Mouse (Mus musculus): ENCODE measurements around the gene Prdm16.

Prdm16 gene

DNA sequence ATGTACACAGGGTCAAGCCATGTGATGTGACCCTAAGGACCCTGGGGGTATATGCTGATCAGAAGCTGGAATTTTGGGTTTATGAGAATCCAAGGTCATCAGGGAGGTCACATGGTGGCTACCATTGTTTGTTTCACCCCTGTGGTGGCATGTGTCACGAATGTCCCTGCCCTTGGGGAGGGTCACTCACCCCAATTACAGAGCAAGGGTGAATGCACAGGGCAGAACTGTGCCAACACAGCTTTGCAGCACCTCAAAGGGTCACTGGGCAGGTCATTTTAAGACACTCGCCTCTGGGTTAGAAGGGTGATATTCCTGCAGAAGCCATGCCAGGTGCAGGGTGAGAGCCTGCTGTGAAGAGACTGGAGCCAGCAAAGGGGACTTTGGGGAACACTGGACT lies 206.9 kb downstream of the Prdm16 start:
- no peak for TF ChIP-seq GATA4 (IDR thresholded peaks at IDR 0.05; ENCODE audit: insufficient replicate concordance, low read length)

GRCm38 (mm10) chr4:154426901-154427300 lies 209.8 kb downstream of the Prdm16 start:
- no peak for TF ChIP-seq GATA4 (IDR thresholded peaks at IDR 0.05; ENCODE audit: insufficient replicate concordance, low read length)

DNA sequence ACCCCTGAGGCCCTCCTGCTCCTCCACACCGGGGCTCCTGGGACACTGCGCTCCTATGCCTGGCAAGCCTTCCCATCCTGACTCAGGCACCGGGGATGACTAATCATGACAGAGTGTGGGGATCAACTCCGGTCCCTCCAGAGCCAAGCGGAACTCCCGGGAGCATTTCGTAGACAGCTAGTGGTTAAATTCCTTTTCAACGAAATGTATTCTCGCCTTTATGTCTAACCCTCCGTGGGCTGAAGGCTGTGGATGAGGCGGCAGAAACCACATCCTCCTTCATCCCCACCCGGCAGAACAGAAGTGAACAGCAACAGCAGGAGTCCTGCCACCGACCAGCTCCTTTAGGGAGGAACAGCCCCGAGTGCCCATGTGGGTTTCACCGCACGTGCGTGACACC lies 211.4 kb downstream of the Prdm16 start:
- no peak for TF ChIP-seq GATA4 (IDR thresholded peaks at IDR 0.05; ENCODE audit: insufficient replicate concordance, low read length)

DNA sequence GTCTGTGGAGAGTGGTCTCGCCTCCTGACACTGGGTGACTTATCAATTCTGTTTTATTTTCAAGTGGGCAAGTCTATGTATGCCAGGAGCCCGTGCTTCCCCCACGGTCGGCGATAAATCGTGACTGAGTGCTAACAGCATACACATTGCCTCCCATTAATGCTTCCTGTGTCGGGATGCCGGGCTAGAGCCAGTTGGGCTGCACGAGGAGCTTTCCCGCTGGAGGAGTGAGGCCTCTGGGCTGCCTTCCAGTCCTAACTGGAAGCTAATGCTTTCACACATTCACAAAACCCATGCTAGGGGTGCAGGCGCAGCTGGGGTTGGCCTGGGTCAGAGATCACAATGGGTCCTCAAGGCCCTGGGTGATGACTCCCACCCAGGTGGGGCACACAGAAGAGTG lies 212.0 kb downstream of the Prdm16 start:
- no peak for TF ChIP-seq GATA4 (IDR thresholded peaks at IDR 0.05; ENCODE audit: insufficient replicate concordance, low read length)

GRCm38 (mm10) chr4:154422431-154422913 lies 214.2 kb downstream of the Prdm16 start:
- TF ChIP-seq GATA4 (IDR thresholded peaks at IDR 0.05; ENCODE audit: insufficient replicate concordance, low read length), result no peak

DNA sequence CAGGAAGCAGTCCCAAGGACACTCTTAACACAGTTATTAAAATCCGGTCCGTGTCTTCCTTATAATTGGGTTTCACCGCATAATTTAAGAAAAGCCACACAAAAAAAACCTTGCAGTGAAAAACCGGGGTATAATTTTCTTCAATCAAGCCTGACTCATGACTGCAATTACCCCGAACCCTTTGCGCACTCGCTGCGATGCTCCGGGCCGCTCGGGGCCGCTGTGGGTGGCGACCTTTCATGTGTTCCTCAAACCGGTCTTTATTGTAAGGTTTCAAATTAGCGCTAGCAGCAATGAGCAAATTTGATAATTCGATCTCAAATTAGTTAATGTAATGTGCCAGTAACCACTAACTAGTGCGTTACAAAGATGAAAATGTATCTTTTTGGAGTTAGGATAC lies 215.9 kb downstream of the Prdm16 start:
- no peak for TF ChIP-seq GATA4 (IDR thresholded peaks at IDR 0.05; ENCODE audit: insufficient replicate concordance, low read length)

DNA sequence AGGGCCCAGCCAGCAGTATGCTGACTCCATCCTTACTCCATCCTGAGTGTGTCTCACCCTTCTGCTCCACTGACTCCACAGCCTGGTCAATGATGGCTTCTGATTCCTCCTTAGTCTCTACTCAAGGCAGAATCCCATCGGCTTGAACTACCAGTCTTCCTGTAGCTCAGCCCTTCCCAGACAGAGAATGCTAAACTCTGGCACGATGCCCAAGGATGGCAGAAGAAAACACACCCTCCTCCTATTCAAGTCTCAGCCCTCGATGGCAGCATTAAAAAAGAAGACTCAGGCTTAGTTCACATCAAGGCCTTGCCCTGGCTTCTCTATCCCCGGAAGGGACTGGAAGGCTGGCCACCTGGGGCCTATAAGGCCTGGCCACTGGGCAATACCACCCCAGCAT lies 216.9 kb downstream of the Prdm16 start:
- TF ChIP-seq GATA4 (IDR thresholded peaks at IDR 0.05; ENCODE audit: insufficient replicate concordance, low read length), result no peak

DNA sequence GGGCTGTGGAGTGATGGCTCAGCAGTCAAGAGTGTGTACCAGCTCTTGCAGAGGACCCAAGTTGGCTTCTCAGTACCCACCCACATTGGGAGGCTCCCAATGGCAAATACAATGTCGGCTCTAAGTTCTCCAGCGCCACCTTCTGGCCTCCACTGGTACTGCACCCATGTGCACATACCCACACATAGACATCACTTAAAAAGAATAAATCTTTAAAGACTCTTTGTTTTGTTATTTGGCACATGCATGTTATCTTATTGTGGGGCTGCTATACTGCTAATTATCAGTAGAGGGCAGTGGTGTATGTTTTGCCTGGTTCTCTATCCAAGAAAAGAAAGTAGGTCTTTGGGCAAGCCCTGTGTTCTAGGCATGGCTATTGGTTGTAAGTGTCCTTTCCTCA lies 217.7 kb downstream of the Prdm16 start:
- TF ChIP-seq GATA4 (IDR thresholded peaks at IDR 0.05; ENCODE audit: insufficient replicate concordance, low read length), result no peak

DNA sequence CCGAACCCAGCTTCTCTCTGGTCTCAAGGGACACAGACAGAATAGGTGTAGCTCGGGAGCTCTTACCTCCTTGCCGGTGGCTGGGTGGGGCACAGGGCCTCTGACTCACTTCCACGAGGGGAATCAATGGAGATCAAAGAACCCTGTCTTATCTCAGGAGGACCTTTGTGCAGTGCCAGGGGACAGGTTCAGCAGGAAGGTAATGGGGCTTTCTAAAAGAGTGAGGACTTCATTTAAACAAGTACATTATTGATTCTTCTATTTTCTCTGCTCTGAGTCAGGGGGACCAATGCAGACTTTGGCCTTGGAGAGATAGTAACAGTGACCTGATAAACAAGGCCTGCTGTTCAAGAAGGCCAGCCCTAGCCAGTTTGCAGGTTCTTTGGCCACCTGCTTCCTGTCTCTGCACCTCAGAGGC lies 218.3 kb downstream of the Prdm16 start:
- TF ChIP-seq GATA4 (IDR thresholded peaks at IDR 0.05; ENCODE audit: insufficient replicate concordance, low read length), result no peak

- no peak for TF ChIP-seq GATA4 (IDR thresholded peaks at IDR 0.05; ENCODE audit: insufficient replicate concordance, low read length)
Measured at GRCm38 (mm10) chr4:154416728-154417127, 219.9 kb downstream of the Prdm16 start.

DNA sequence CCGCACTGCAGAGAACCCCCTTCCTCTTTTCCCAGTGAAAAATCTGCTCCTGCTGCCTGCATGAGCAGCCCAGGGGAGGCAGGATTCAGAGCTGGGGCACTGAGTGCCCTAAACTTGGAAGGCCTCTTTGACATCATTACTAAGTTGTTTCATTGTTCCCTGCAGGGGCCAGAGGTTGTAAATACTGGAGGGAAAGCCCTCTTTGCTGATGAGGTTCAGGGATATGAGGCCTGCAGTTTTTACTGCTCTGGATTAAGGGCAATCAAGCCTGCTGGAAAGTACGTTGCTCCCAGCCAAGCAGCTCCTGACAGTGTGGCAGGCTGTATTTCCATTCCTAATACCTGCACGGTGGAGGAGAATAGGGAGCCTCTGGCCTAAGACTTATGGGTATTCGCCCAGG lies 221.8 kb downstream of the Prdm16 start:
- no peak for TF ChIP-seq GATA4 (IDR thresholded peaks at IDR 0.05; ENCODE audit: insufficient replicate concordance, low read length)

DNA sequence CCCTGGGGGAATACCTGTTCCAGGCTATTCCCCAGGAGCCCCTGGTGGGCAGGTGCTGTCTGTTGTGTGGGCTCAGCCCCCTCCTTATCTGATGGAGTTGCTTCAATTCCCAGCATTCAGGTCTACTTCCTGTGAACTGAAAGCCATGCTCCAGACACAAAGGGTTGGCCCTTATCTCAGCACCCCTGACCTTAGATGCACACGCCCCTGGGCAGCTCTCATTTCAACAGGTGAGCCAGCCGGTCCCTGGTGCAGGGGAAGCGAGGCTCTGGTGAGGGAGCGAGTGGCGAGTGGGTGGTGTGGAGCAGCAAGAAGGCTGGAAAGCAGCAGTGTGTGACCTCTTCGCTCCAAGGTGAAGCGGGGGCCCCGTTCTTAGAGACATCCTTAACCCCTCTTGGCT lies 226.1 kb downstream of the Prdm16 start:
- no peak for TF ChIP-seq GATA4 (IDR thresholded peaks at IDR 0.05; ENCODE audit: insufficient replicate concordance, low read length)

- TF ChIP-seq GATA4 (IDR thresholded peaks at IDR 0.05; ENCODE audit: insufficient replicate concordance, low read length), result no peak
Measured at GRCm38 (mm10) chr4:154409841-154410240, 226.8 kb downstream of the Prdm16 start.

- no peak for TF ChIP-seq GATA4 (IDR thresholded peaks at IDR 0.05; ENCODE audit: insufficient replicate concordance, low read length)
Measured at GRCm38 (mm10) chr4:154409237-154409721, 227.4 kb downstream of the Prdm16 start.

- TF ChIP-seq GATA4 (IDR thresholded peaks at IDR 0.05; ENCODE audit: insufficient replicate concordance, low read length), result no peak
Measured at GRCm38 (mm10) chr4:154402948-154403347, 233.7 kb downstream of the Prdm16 start.

- TF ChIP-seq GATA4 (IDR thresholded peaks at IDR 0.05; ENCODE audit: insufficient replicate concordance, low read length), result no peak
Measured at GRCm38 (mm10) chr4:154401982-154402932, 234.4 kb downstream of the Prdm16 start.

Data from liver, adult (tissue).